Mouse (Mus musculus) adrenal gland, postnatal 36 days (tissue): ENCODE results near the gene Cbx6. TPM values are rescaled to one million over a fixed set of nuclear protein-coding genes. Genes with fewer than 3 reads are reported as not detected.

Experiments
- DNase-seq, 2 experiments: peaks; one replicate each; pipeline ENCODE4 v3.0.0; 2021; ENCODE audit warnings: mixed read lengths in 1 of 2
- long read RNA-seq, 2 experiments: library from polyadenylated mRNA; stranded (forward); transcript quantifications; one replicate each; pipeline ENCODE4 v2.0.0; 2021; ENCODE audit warnings: borderline sequencing depth in 2 of 2
- total RNA-seq, 2 experiments: library from RNA; stranded (reverse); gene quantifications; 2 replicates each; pipeline ENCODE4 v1.2.3; 2021

Cbx6 gene
- total RNA-seq = 10 to 100 TPM; 55.8 to 57.4 TPM
- long read RNA-seq, experiment 1, full-length matches to known transcripts = 27 of 38 reads
- long read RNA-seq, experiment 1, partial matches to known transcripts = 2 of 38 reads
- long read RNA-seq, experiment 1, other reads (novel, unspliced or antisense) = 9 of 38 reads
- long read RNA-seq, experiment 2, full-length matches to known transcripts = 10 of 15 reads
- long read RNA-seq, experiment 2, partial matches to known transcripts = 1 of 15 reads
- long read RNA-seq, experiment 2, other reads (novel, unspliced or antisense) = 4 of 15 reads

DNA sequence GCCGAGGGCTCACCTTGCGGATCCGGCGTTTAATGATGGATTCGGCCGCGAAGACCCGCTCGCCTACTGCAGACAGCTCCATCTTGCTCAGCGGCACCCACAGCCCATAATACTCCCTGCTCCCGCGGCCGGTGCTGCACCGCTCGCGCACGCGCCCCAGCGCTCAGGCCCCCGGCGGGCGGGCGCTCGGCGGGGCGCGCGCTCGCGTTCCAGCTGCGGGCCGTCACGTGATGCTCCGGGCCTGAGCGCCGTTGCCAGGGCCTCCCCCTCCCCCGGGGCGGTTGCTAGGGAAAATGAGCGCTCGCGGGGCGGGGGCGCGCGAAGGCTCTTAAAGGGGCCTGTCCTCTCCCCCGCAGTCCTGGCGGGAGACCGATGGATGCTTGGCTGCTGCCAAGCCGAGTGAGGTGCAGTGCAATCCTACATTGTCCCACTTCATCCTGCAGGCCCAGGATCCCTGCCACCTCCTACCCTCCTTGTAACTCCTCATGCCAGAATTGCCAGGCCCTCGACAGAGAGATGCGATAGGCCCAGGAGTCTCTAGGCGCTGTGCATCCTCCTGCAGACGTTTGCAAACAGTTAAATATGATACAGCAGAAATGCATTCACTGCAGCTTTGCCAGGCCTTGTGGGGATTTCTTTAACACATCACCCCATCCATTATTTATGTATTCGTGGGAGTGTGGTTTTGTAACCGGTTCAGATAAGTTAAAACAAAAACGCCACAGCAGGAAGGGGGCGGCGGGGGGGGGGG, at the start of gene Cbx6, which contains the start of gene Npcd:
Cbx6 (minus strand) TSS at position 559 of the 751 bp plus-strand sequence.
Npcd (minus strand) TSS at position 108 of the 751 bp plus-strand sequence.
- peak; percentile 96 to 99 for DNase-seq

GRCm38 (mm10) chr15:79883352-79883822, 48.9 kb upstream of the Cbx6 start:
- peak; percentile 95 to 97 for DNase-seq

GRCm38 (mm10) chr15:79882623-79883267, 48.3 kb upstream of the Cbx6 start:
- peak in 1 of 2 experiments; percentile 12 for DNase-seq

DNA sequence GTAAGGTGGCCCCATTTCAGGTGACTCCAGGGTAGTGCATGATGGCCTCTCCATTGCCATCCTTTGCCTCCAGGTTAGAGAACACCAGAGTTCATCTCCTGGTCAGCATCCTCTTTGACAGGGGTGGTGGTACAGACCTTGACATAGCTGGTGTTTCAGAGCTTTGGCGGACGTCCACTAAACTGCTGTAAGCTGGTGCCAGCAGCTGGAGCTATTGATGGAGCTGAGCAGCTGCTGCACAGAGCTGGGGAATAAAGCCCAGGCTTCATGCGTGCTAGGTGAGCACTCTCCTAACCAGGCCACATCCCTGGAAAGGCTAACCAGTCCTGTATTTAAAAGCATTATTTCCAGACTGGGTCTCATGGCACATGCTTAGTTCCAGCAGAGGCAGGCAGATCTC, 46.0 kb upstream of the Cbx6 start:
- DNase-seq = peak; percentile 25 to 30

- peak; percentile 90 to 91 for DNase-seq
Measured at GRCm38 (mm10) chr15:79879319-79879718, 44.8 kb upstream of the Cbx6 start.

GRCm38 (mm10) chr15:79878725-79879136, 44.2 kb upstream of the Cbx6 start:
- peak in 1 of 2 experiments; percentile 32 for DNase-seq

GRCm38 (mm10) chr15:79875261-79875995, 40.9 kb upstream of the Cbx6 start:
- peak; percentile 45 to 52 for DNase-seq

DNA sequence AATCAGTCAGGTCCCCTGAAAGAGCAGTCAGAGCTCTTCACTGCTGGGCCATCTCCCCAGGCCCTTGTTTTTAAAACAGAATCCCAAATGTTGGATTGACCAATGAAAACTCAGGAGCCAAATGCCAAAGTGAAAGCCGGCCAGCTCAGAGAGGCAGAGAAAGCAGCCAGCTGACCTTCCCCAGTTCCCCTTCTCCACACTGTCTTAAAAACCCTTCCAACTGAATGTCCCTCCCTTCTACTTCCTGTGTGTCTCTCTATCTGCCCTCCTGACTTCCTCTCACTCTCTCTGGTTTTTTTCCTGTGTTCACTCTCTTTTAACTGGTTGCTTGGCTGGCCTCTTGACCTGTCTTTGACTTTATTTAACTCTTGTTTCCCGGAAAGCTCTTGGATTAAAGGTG, 39.5 kb upstream of the Cbx6 start:
- DNase-seq = no peak

DNA sequence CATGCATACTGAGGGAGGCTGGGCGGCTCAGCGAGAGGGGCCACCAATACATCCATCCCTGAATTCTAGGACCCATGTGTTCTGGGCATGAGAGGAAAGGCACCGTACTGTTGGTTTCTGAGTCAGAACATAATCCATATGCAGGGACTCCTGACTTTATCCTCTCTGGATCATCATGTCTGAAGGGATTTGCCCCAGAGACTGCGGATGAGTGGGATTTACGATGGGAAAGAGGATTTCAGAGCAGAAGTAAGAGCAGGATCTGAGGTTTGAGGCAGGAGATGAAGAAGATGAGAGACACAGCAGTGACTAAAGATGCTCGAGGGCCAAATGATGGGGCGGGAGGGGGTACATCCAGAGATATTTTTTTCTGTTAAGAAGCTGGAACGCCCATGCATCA, 39.1 kb upstream of the Cbx6 start:
- no peak for DNase-seq

DNA sequence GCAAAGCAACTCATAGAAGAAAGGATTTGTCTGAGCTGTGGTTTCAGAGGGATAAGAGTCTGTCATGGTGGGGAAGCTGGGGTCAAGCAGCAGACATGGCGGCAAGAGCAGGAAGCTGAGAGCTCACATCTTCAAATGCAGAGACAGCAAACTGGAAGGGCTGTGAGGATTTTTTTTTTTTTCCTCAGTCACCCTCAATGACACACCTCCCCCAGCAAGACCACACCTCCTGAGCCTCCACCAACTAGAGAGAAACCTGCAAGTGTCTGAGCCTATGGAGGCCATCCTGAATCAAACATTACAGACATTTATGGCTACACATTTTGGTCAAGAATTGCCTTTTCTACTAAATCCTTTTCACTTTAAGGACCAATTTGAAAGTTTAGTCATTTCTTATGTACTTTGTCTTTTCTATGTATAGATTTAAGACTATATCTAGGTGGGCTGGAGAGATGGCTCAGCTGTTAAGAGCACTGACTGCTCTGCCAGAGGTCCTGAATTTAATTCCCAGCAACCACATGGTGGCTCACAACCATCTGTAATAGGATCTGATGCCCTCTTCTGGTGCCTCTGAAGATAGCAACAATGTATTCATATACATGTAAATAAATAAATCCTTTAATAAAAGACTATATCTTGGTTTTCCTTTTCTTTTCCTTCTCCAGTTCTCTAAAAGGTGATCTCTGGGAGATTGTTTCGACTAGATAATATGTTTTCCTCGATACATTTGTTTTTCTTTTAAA, 32.9 kb upstream of the Cbx6 start:
- no peak for DNase-seq

GRCm38 (mm10) chr15:79859821-79860220, 25.3 kb upstream of the Cbx6 start:
- no peak for DNase-seq

DNA sequence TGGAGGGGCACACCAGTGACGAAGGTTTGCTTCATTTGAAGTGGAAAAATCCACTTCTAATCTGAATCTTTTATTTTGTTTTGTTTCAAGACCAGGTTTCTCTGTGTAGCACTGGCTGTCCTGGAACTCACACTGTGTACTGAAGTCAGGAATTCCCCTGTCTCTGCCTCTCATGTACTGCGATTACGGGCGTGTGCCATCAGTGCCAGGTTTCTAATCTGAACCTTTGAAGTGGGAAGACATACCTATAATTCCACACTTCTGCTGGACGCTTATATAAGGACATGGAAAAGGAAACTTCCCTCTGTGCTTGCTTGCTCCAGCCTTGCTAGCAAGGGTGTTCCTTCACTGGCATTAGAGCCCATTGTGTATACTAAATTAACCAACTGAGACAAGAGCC, 24.5 kb upstream of the Cbx6 start:
- DNase-seq = no peak

GRCm38 (mm10) chr15:79850143-79850542, 15.7 kb upstream of the Cbx6 start:
- no peak for DNase-seq

GRCm38 (mm10) chr15:79847100-79847499, 12.6 kb upstream of the Cbx6 start:
- no peak for DNase-seq

DNA sequence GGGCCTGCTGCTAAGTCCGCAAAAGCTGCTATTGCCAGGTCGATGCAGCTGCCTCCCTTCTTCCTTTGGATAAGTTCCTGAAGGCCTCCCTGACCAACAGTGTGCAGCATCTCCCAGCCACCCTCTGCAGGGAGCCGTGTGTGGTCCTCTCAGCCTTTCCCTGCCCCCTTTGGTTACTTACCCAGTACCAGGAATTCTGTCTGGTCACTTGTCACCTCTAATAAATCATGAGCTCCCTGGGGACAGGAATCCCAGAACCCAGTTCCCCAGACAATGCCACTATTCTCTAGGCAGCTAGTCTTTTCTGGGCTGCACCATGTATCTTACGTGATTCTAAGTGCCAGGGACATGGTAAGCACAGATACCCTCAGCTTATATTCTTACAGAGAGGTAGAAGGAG, 11.5 kb upstream of the Cbx6 start:
- no peak for DNase-seq

DNA sequence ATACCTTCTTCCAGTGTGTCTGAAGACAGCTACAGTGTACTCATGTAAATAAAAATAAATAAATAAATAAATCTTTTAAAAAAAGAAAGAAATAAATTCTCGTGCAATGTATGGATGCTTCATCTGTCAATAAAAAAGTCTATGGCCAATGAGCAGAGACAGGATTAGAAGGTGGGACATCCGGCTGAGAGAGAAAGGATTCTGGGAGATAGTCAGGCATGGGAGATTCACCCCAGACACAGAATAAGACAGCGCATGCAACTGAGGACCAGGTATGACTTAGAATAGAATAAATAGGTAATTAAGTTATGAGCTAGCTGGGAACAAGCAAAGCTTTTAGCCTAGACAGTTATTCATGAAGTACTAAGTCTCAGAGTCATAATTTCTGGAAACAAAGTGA, 8.5 kb upstream of the Cbx6 start:
- DNase-seq = no peak

- DNase-seq = no peak
Measured at GRCm38 (mm10) chr15:79840281-79840680, 5.8 kb upstream of the Cbx6 start.

- no peak for DNase-seq
Measured at GRCm38 (mm10) chr15:79834881-79835260, 383 bp upstream of the Cbx6 start.

DNA sequence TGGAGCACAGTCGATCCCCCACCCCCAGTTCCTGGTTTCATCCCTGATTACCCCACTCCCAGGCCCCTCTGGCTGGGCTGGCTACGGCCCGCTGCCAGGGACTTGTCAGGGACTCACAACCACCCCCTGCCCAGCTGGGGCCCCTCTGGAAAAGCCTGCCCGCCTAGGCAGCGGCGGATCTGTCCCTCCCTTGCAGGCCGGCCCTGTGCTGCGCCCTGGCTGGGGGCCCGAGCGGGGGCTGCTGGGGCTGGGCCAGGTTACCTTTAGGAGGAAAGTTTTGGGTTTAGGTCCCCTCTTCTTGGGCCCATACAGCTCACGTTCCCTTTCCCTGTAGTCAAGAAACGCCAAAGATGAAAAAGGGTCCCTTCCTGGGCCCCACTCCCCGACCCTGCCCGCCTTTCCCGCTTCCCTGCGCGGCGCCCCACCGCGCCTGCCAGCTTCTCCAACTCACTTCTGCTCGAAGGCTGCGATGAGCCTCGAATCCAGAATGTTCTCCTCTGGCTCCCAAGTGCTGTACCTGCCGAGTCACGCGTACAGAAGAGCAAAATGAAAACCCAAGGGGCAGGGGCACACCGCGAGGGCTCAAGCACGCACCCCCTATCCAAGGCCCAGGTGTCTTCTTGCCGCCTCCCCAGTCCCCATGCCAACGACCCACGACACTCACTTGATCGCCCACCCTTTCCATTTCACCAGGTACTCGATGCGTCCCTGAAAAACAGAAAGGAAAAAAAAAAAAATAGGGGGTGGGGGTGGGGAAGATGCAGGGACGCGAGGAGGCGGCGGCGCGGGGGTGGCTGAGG, 1.0 kb downstream of the Cbx6 start:
- DNase-seq = peak; percentile 20 to 43

GRCm38 (mm10) chr15:79832064-79832900, 2.2 kb downstream of the Cbx6 start:
- peak; percentile 70 to 87 for DNase-seq
